Mouse (Mus musculus): Measurements from ENCODE around the gene Ncdn. TPM values are rescaled to one million over a fixed set of nuclear protein-coding genes. Genes with fewer than 3 reads are reported as not detected.

Ncdn gene
- total RNA-seq, 4 experiments from 2014 or later: 1,589 to 1,685 (median 1,649) TPM

GRCm38 (mm10) chr4:126732531-126733380, 20.5 kb downstream of the Ncdn start:
- DNase-seq (ENCODE audit: low spot score in 2 of 2): no peak

- DNase-seq (ENCODE audit: low spot score in 2 of 2): no peak
These were observed 21.1 kb downstream of the Ncdn start for GRCm38 (mm10) chr4:126732111-126732510.

GRCm38 (mm10) chr4:126707439-126707826, 45.8 kb downstream of the Ncdn start:
- DNase-seq (ENCODE audit: low spot score in 2 of 2): no peak

GRCm38 (mm10) chr4:126706630-126707438, 46.4 kb downstream of the Ncdn start:
- DNase-seq (ENCODE audit: low spot score in 2 of 2): no peak

- no peak for DNase-seq (ENCODE audit: low spot score in 2 of 2)
These were observed 56.3 kb downstream of the Ncdn start for GRCm38 (mm10) chr4:126696908-126697307.

Other genes with a start within 250 kb of the Ncdn start
- 10 to 100 TPM in 1 of 4 experiments, 1 to 10 TPM in 3; 6.7 to 11.6 (median 8.5) TPM for gene Ago4, start 220.0 kb downstream of the Ncdn start, total RNA-seq (2022)
- 1 to 10 TPM in 3 of 4 experiments, under 1 TPM in 1; 0.77 to 2.5 (median 1.6) TPM for gene Clspn, start 196.5 kb downstream of the Ncdn start, total RNA-seq (2022)
- 10 to 100 TPM; 66.8 to 72.5 (median 69.7) TPM for gene 5730409E04Rik, start 143.6 kb downstream of the Ncdn start, total RNA-seq (2022)
- gene Psmb2, start 75.8 kb downstream of the Ncdn start, total RNA-seq (2022): 100 to 1,000 TPM in 3 of 4 experiments, 10 to 100 TPM in 1; 97.0 to 117 (median 111) TPM
- gene Tfap2e, start 17.2 kb downstream of the Ncdn start, total RNA-seq (2022): not detected
- 10 to 100 TPM; 63.5 to 77.5 (median 67.4) TPM for gene AU040320, start 106 bp upstream of the Ncdn start, total RNA-seq (2022)
- 10 to 100 TPM; 52.0 to 64.4 (median 55.9) TPM for gene Zmym4, start 214.7 kb upstream of the Ncdn start, total RNA-seq (2022)